Mouse (Mus musculus): ENCODE measurements around the gene Inava. TPM values are rescaled to one million over a fixed set of nuclear protein-coding genes. Genes with fewer than 3 reads are reported as not detected.

Inava gene
- polyA plus RNA-seq (2012; rRNA removed), result 0.15 and 0.17 TPM in 2 replicates

DNA sequence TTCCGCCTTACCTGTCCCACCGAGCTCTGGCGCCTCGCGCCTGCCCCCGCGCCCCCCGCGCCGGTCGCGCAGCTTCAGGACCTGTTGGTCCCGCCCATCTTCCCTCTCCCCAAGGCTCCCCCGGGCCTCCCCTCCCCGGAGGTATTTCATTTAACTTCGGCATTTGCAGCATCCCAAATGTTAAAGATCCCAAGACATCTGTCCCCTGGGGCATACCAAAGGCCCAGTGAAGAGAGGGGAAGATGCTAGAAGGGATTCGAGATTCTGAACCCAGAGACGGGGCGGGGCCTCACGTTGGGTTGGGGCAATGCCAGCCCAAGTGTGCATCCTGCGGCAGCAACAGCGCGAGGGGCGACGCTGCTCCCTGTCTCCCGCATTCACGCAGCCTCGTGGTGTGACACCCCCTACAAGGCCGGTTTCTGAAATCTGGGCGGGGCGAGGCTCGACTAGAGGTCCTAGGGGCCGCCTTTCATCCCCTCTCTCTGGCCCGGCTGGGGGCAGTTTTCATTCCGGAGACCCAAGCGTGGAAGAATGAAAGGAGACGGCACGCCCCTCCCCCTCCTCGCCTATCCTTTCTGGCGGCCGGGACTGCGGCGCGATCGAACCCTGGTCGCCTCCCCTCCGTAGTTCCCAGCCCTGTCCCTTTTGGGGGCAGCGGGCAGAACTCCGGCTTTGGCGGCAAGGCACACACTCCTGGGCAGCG, at the start of gene Inava:
TSS of gene Inava (minus strand) at position 373 of the 703 bp plus-strand sequence.

DNA sequence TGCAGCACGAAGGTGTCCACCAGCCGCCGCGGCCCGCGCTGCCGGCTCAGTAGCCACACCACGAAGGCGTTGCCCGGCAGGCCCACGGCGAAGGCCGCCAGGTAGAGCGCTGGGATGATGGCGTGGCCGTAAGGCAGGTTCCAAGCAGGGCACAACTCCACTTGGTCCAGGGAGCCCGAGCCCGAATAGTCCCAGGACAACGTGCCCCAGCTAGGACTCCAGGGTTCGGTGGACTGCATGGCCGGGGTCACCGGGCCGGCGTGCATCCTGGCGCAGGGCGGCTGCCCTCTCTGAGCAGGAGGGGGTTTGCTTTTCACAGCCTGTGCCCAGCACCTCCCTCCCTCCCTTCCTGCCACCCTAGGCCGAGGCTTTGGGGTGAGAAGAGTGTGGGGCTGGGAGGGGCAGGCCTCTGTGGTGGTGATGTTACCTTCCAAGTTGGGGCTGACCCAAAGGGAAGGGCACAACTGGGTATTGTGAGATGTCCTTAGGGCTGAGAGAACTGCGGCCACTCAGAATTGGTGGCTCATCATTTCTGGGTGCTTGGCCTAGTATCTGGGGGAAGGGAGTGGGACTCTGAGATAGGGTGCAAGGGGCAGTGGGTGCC, 26.7 kb upstream of the Inava start, which contains the start of gene Gpr25:
TSS of gene Gpr25 (minus strand) at position 239 of the 604 bp plus-strand sequence.

DNA sequence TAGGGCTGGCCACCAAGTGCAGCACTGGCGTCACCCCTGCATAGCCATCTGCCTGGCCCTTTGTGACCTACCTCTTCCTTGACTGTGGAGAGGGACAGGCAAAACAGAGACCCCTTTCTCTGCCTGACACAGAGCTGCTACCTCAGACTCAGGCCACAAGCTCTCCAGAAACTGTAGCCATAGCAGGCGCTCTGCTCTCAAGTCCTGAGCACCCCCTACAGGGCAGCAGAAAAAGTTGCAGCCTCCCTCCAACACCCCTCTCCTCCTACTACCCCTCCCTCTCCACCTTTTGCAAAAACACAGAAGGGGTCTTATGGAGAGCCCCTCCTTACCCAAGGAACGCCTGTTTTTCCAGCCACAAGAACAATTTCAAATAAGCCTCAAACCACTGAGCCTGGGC, 21.3 kb downstream of the Inava start, which contains the start of gene Mroh3:
TSS of gene Mroh3 (minus strand) at position 26 of the 400 bp plus-strand sequence.

Other genes with a start within 250 kb of the Inava start
- gene Igfn1, start 227.9 kb downstream of the Inava start, polyA plus RNA-seq (2012; rRNA removed), result 0.01 TPM in 1 of 2 replicates, not detected in the other
- gene Tmem9, start 226.1 kb downstream of the Inava start, polyA plus RNA-seq (2012; rRNA removed), result 37.6 and 44.2 TPM in 2 replicates
- gene Ascl5, start 183.5 kb downstream of the Inava start, polyA plus RNA-seq (2012; rRNA removed), result not detected in 2 replicates
- gene Cacna1s, start 181.5 kb downstream of the Inava start, polyA plus RNA-seq (2012; rRNA removed), result 0.01 and 0.25 TPM in 2 replicates
- 1.5 and 1.8 TPM in 2 replicates for gene Kif21b, start 102.9 kb downstream of the Inava start, polyA plus RNA-seq (2012; rRNA removed)
- gene Mroh3, start 21.4 kb downstream of the Inava start, polyA plus RNA-seq (2012; rRNA removed), result 0.02 TPM in 1 of 2 replicates, not detected in the other
- gene Gpr25, start 26.6 kb upstream of the Inava start, polyA plus RNA-seq (2012; rRNA removed), result 0.03 TPM in 1 of 2 replicates, not detected in the other
- gene Camsap2, start 111.8 kb upstream of the Inava start, polyA plus RNA-seq (2012; rRNA removed), result 9.8 and 10.6 TPM in 2 replicates
- gene Ddx59, start 181.0 kb upstream of the Inava start, polyA plus RNA-seq (2012; rRNA removed), result 4.0 TPM in 2 replicates
- gene Kif14, start 232.1 kb upstream of the Inava start, polyA plus RNA-seq (2012; rRNA removed), result 5.2 and 5.7 TPM in 2 replicates